Mouse (Mus musculus) liver, embryonic 12.5 days (tissue): ENCODE results near the gene Prkg1. TPM values are rescaled to one million over a fixed set of nuclear protein-coding genes. Genes with fewer than 3 reads are reported as not detected.

Experiments
- ATAC-seq: fragments of 200-750 bp; cut with Nextera tagmentation; 2 replicates; pipeline ENCODE4 v1.8.0; 2017; ENCODE audit warnings: moderate number of reproducible peaks, mild to moderate bottlenecking, moderate library complexity
- H3K27ac ChIP-seq: fragments of 300-500 bp; sonication (generic); 2 replicates; pipeline ENCODE4 v1.5.1; 2016; ENCODE audit warnings: mild to moderate bottlenecking
- H3K27me3 ChIP-seq: fragments of 300-500 bp; sonication (generic); replicated peaks from 2 replicates; pipeline ENCODE4 v1.6.1; 2016; ENCODE audit warnings: mild to moderate bottlenecking, moderate library complexity
- H3K36me3 ChIP-seq: fragments of 300-500 bp; sonication (generic); 2 replicates; pipeline ENCODE4 v1.6.1; 2016; ENCODE audit warnings: mild to moderate bottlenecking, moderate library complexity
- H3K4me1 ChIP-seq: fragments of 300-500 bp; sonication (generic); 2 replicates; pipeline ENCODE4 v1.6.1; 2016
- H3K4me2 ChIP-seq: fragments of 300-500 bp; sonication (generic); 2 replicates; pipeline ENCODE4 v1.6.1; 2016; ENCODE audit warnings: mild to moderate bottlenecking, moderate library complexity
- H3K4me3 ChIP-seq: fragments of 300-500 bp; sonication (generic); 2 replicates; pipeline ENCODE4 v1.5.1; 2016; ENCODE audit warnings: mild to moderate bottlenecking, moderate library complexity
- H3K9ac ChIP-seq: fragments of 300-500 bp; sonication (generic); 2 replicates; pipeline ENCODE4 v1.6.1; 2016; ENCODE audit warnings: mild to moderate bottlenecking, moderate library complexity
- H3K9me3 ChIP-seq: fragments of 300-500 bp; sonication (generic); replicated peaks from 2 replicates; pipeline ENCODE4 v1.6.1; 2016; ENCODE audit warnings: mild to moderate bottlenecking, moderate library complexity
- WGBS: fragments of 180-500 bp; shearing (Covaris S2); methylation state at CpG from one replicate; pipeline ENCODE4 v1.1.7; 2016; ENCODE audit not compliant: insufficient replicate concordance; 5-methylcytosine and 5-hydroxymethylcytosine counted together
- polyA plus RNA-seq: library from polyadenylated mRNA; unstranded; fragments of >200 nt; fragmentation: Nextera tagmentation; extraction: Ambion mirVana; gene quantifications from 2 replicates; pipeline ENCODE4 v1.2.1, GENCODE M21; 2016

The Prkg1 gene
- polyA plus RNA-seq, 1 experiment from 2014 or later, result 1.4 TPM

GRCm38 (mm10) chr19:31099369-31099768, 665.5 kb downstream of the Prkg1 start:
- H3K4me2 ChIP-seq, result no peak overlapping the region
- no peak overlapping the region for H3K27ac ChIP-seq
- no peaks in the 10 kb centered on the region for H3K36me3 ChIP-seq
- H3K4me1 ChIP-seq, result peaks cover 24% of the 10 kb centered on the region
- WGBS, result 29% methylated on average over 3 of the region's 3 CpGs
- H3K9me3 ChIP-seq, result no peaks in the 10 kb centered on the region
- no peak overlapping the region for H3K9ac ChIP-seq
- ATAC-seq, result peak; percentile 64
- no peaks in the 10 kb centered on the region for H3K27me3 ChIP-seq
- H3K4me3 ChIP-seq, result no peak overlapping the region

- no peaks in the 10 kb centered on the region for H3K27me3 ChIP-seq
- peak; percentile 57 for ATAC-seq
- H3K9me3 ChIP-seq, result no peaks in the 10 kb centered on the region
- no peak overlapping the region for H3K27ac ChIP-seq
- H3K4me1 ChIP-seq, result peaks cover 21% of the 10 kb centered on the region
- H3K36me3 ChIP-seq, result no peaks in the 10 kb centered on the region
- 62% methylated on average over 3 of the region's 3 CpGs for WGBS
- H3K9ac ChIP-seq, result no peak overlapping the region
- H3K4me3 ChIP-seq, result no peak overlapping the region
- no peak overlapping the region for H3K4me2 ChIP-seq
Measured at GRCm38 (mm10) chr19:31097857-31098256, 667.0 kb downstream of the Prkg1 start.

- H3K9me3 ChIP-seq, result no peaks in the 10 kb centered on the region
- 83% methylated on average over 8 of the region's 8 CpGs for WGBS
- peak overlapping the region; percentile 83 for H3K4me3 ChIP-seq
- H3K4me1 ChIP-seq, result peaks cover 24% of the 10 kb centered on the region
- no peak for ATAC-seq
- H3K36me3 ChIP-seq, result peaks cover 30% of the 10 kb centered on the region
- H3K9ac ChIP-seq, result peak overlapping the region; percentile 75
- H3K4me2 ChIP-seq, result peak overlapping the region; percentile 87
- H3K27me3 ChIP-seq, result 0 out of 2 replicates have a peak, but pooled peaks cover 3% of the 10 kb centered on the region
- H3K27ac ChIP-seq, result no peak overlapping the region
Measured at GRCm38 (mm10) chr19:31083761-31084160, 681.1 kb downstream of the Prkg1 start.

GRCm38 (mm10) chr19:31082662-31083429, 682.0 kb downstream of the Prkg1 start, which contains the start of gene Cstf2t:
Cstf2t (plus strand) TSS chr19:31082837.
- Histone ChIP-seq H3K36me3 (peaks cover 30% of the 10 kb centered on the region), H3K4me1 (peaks cover 24% of the 10 kb centered on the region), H3K27ac (peak within 1 kb of the TSS; percentile 71), H3K4me2 (peak within 1 kb of the TSS; percentile 87), H3K9me3 (no peaks in the 10 kb centered on the region), H3K27me3 (0 out of 2 replicates have a peak, but pooled peaks cover 6% of the 10 kb centered on the region), H3K9ac (peak within 1 kb of the TSS; percentile 75), H3K4me3 (peak within 1 kb of the TSS; percentile 83)
- ATAC-seq, result peak; percentile 100
- WGBS, result 2% methylated on average over 56 of the region's 56 CpGs

GRCm38 (mm10) chr19:31082226-31082625, 682.6 kb downstream of the Prkg1 start:
- Histone ChIP-seq H3K27ac (peak overlapping the region; percentile 71), H3K4me2 (peak overlapping the region; percentile 87), H3K36me3 (peaks cover 29% of the 10 kb centered on the region), H3K4me1 (peaks cover 24% of the 10 kb centered on the region), H3K9ac (peak overlapping the region; percentile 53), H3K27me3 (0 out of 2 replicates have a peak, but pooled peaks cover 6% of the 10 kb centered on the region), H3K4me3 (peak overlapping the region; percentile 83), H3K9me3 (no peaks in the 10 kb centered on the region)
- WGBS, result 12% methylated on average over 7 of the region's 7 CpGs
- ATAC-seq, result 0 out of 2 replicates have a peak, but pooled peaks have one; percentile 34

GRCm38 (mm10) chr19:31078241-31078640, 686.6 kb downstream of the Prkg1 start:
- ATAC-seq, result no peak
- no peaks in the 10 kb centered on the region for H3K36me3 ChIP-seq
- no peaks in the 10 kb centered on the region for H3K9me3 ChIP-seq
- no peak overlapping the region for H3K4me3 ChIP-seq
- H3K4me1 ChIP-seq, result peaks cover 5% of the 10 kb centered on the region
- H3K27me3 ChIP-seq, result 0 out of 2 replicates have a peak, but pooled peaks cover 6% of the 10 kb centered on the region
- no peak overlapping the region for H3K27ac ChIP-seq
- no peak overlapping the region for H3K9ac ChIP-seq
- WGBS, result 54% methylated on average over 3 of the region's 3 CpGs
- no peak overlapping the region for H3K4me2 ChIP-seq

- 66% methylated on average over 4 of the region's 4 CpGs for WGBS
- Histone ChIP-seq H3K36me3 (no peaks in the 10 kb centered on the region), H3K4me3 (no peak overlapping the region), H3K9ac (no peak overlapping the region), H3K27me3 (0 out of 2 replicates have a peak, but pooled peaks cover 6% of the 10 kb centered on the region), H3K4me1 (no peaks in the 10 kb centered on the region), H3K9me3 (no peaks in the 10 kb centered on the region), H3K4me2 (no peak overlapping the region), H3K27ac (no peak overlapping the region)
- ATAC-seq, result no peak
Measured at GRCm38 (mm10) chr19:31076106-31076505, 688.7 kb downstream of the Prkg1 start.

- Histone ChIP-seq H3K27ac (no peak overlapping the region), H3K4me2 (no peak overlapping the region), H3K27me3 (0 out of 2 replicates have a peak, but pooled peaks cover 6% of the 10 kb centered on the region), H3K4me1 (no peaks in the 10 kb centered on the region), H3K9me3 (no peaks in the 10 kb centered on the region), H3K36me3 (no peaks in the 10 kb centered on the region), H3K4me3 (no peak overlapping the region), H3K9ac (no peak overlapping the region)
- 30% methylated on average over 3 of the region's 3 CpGs for WGBS
- ATAC-seq, result no peak
Measured at GRCm38 (mm10) chr19:31074717-31075063, 690.1 kb downstream of the Prkg1 start.

GRCm38 (mm10) chr19:31073959-31074716, 690.7 kb downstream of the Prkg1 start:
- Histone ChIP-seq H3K4me1 (no peaks in the 10 kb centered on the region), H3K9ac (no peak overlapping the region), H3K27me3 (0 out of 2 replicates have a peak, but pooled peaks cover 6% of the 10 kb centered on the region), H3K4me2 (no peak overlapping the region), H3K4me3 (no peak overlapping the region), H3K36me3 (no peaks in the 10 kb centered on the region), H3K9me3 (no peaks in the 10 kb centered on the region), H3K27ac (no peak overlapping the region)
- no peak for ATAC-seq
- 64% methylated on average over 24 of the region's 24 CpGs for WGBS

GRCm38 (mm10) chr19:31065206-31065781, 699.5 kb downstream of the Prkg1 start:
- Histone ChIP-seq H3K9me3 (no peaks in the 10 kb centered on the region), H3K36me3 (no peaks in the 10 kb centered on the region), H3K27ac (no peak overlapping the region), H3K9ac (no peak overlapping the region), H3K27me3 (no peaks in the 10 kb centered on the region), H3K4me1 (no peaks in the 10 kb centered on the region), H3K4me2 (no peak overlapping the region), H3K4me3 (no peak overlapping the region)
- no peak for ATAC-seq
- WGBS, result 66% methylated on average over 11 of the region's 11 CpGs

- H3K27ac ChIP-seq, result no peak overlapping the region
- WGBS, result 72% methylated on average over 1 of the region's 1 CpGs
- H3K9ac ChIP-seq, result no peak overlapping the region
Measured at GRCm38 (mm10) chr19:31064740-31065139, 700.1 kb downstream of the Prkg1 start.

GRCm38 (mm10) chr19:31046601-31047000, 718.2 kb downstream of the Prkg1 start:
- 84% methylated on average over 4 of the region's 4 CpGs for WGBS
- no peak overlapping the region for H3K4me3 ChIP-seq
- no peaks in the 10 kb centered on the region for H3K9me3 ChIP-seq
- no peak for ATAC-seq
- no peaks in the 10 kb centered on the region for H3K4me1 ChIP-seq
- H3K9ac ChIP-seq, result no peak overlapping the region
- H3K27me3 ChIP-seq, result no peaks in the 10 kb centered on the region
- no peaks in the 10 kb centered on the region for H3K36me3 ChIP-seq
- H3K27ac ChIP-seq, result no peak overlapping the region
- no peak overlapping the region for H3K4me2 ChIP-seq

More at GRCm38 (mm10) chr19:31064740-31065139, 700.1 kb downstream of the Prkg1 start:
- Histone ChIP-seq H3K9me3 (no peaks in the 10 kb centered on the region), H3K4me3 (no peak overlapping the region), H3K4me2 (no peak overlapping the region), H3K4me1 (no peaks in the 10 kb centered on the region), H3K36me3 (no peaks in the 10 kb centered on the region), H3K27me3 (no peaks in the 10 kb centered on the region)
- no peak for ATAC-seq
